Mouse (Mus musculus): ENCODE data around the gene Tmem140. TPM values are rescaled to one million over a fixed set of nuclear protein-coding genes. Genes with fewer than 3 reads are reported as not detected.

Gene Tmem140
- polyA plus RNA-seq, 1 experiment, result 12.0 TPM

DNA sequence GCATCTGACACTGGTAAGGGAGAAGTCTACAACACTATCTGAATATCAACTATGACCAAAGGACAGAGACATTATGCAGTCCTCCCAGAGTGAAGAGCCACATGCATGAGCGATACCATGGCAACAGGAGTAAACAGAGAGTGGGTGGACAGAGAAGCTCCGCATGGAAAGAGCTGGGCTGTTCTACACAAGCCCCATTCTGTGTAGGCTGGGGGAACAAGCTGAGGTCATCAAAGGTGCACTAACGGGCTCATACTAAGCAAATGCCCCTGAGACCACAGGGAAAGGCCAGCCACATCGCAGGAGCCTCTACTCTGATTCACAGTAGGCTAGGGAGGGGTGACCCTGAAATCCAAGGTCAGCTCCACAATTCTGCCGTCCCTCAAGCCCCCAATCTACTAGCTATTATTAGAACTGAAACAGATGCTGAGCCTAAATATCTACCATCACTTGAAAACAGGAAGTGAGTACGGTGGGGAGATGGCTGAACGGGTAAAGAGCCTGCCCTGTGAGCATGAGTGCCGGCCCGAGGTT is 39.0 kb downstream of the Tmem140 start:
- peaks cover 10% of the 10 kb centered on the region for H3K36me3 ChIP-seq (ENCODE audit: control insufficient read depth, insufficient read depth)
- no peak overlapping the region for H3ac ChIP-seq (ENCODE audit: control insufficient read depth, insufficient read length)
- no peaks in the 10 kb centered on the region for H3K27me3 ChIP-seq (ENCODE audit: control insufficient read depth, insufficient read depth, insufficient read length)
- H3K4me2 ChIP-seq (ENCODE audit: low read depth), result no peak overlapping the region
- TF ChIP-seq CEBPB (IDR thresholded peaks at IDR 0.05; ENCODE audit: insufficient read depth, poor library complexity, severe bottlenecking) (no peak), USF1 (IDR thresholded peaks at IDR 0.05; ENCODE audit: low read depth) (no peak), MAX (IDR thresholded peaks at IDR 0.05; ENCODE audit: low read depth) (no peak), REST (IDR thresholded peaks at IDR 0.05; ENCODE audit: insufficient read depth, insufficient read length) (no peak), MYOG (IDR thresholded peaks at IDR 0.05; ENCODE audit: control insufficient read depth in 1 of 3, insufficient read depth in 1 of 3, insufficient read length in 2 of 3, low read depth in 2 of 3) (no peak)
- no peak overlapping the region for H3K4me3 ChIP-seq
- no peaks in the 10 kb centered on the region for H3K79me2 ChIP-seq (ENCODE audit: control insufficient read depth, insufficient read depth)

DNA sequence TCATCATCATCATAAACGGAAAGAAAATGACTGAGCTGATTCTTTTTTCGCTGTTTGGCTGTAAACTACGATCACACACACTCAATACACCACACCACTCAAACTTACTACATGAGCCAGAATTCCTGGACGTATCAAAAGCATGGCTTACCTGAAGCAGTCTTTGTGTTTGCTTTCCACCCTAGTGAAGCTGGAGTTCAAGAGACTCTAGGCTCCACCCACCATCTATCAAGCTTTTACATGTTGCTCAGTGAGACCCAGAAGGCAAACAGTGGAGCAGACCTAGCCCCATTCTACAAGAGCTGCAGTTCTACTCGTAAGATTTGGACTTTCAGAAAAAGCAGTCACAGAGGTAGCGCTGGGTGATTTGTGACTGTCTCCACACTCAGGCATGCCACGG is 39.6 kb downstream of the Tmem140 start:
- Histone ChIP-seq H3K27me3 (ENCODE audit: control insufficient read depth, insufficient read depth, insufficient read length) (no peaks in the 10 kb centered on the region), H3ac (ENCODE audit: control insufficient read depth, insufficient read length) (no peak overlapping the region), H3K4me2 (ENCODE audit: low read depth) (no peak overlapping the region), H3K36me3 (ENCODE audit: control insufficient read depth, insufficient read depth) (peaks cover 10% of the 10 kb centered on the region), H3K4me3 (no peak overlapping the region), H3K79me2 (ENCODE audit: control insufficient read depth, insufficient read depth) (no peaks in the 10 kb centered on the region)
- TF ChIP-seq MAX (IDR thresholded peaks at IDR 0.05; ENCODE audit: low read depth) (no peak), SRF (IDR thresholded peaks at IDR 0.05; ENCODE audit: control insufficient read depth, insufficient read length, low read depth) (no peak), USF1 (IDR thresholded peaks at IDR 0.05; ENCODE audit: low read depth) (no peak), REST (IDR thresholded peaks at IDR 0.05; ENCODE audit: insufficient read depth, insufficient read length) (no peak)

- H3K79me2 ChIP-seq (ENCODE audit: control insufficient read depth, insufficient read depth), result no peaks in the 10 kb centered on the region
- no peaks in the 10 kb centered on the region for H3K27me3 ChIP-seq (ENCODE audit: control insufficient read depth, insufficient read depth, insufficient read length)
- peaks cover 14% of the 10 kb centered on the region for H3K36me3 ChIP-seq (ENCODE audit: control insufficient read depth, insufficient read depth)
- no peak overlapping the region for H3ac ChIP-seq (ENCODE audit: control insufficient read depth, insufficient read length)
- no peak overlapping the region for H3K4me2 ChIP-seq (ENCODE audit: low read depth)
- H3K4me3 ChIP-seq, result no peak overlapping the region
- TF ChIP-seq MYOG (IDR thresholded peaks at IDR 0.05; ENCODE audit: control insufficient read depth in 1 of 3, insufficient read depth in 1 of 3, insufficient read length in 2 of 3, low read depth in 2 of 3), result no peak
- TF ChIP-seq MYOD1 (IDR thresholded peaks at IDR 0.05; ENCODE audit: control insufficient read depth in 1 of 3, insufficient read length in 2 of 3, low read depth in 2 of 3), result no peak
- TF ChIP-seq POLR2A (IDR thresholded peaks at IDR 0.05; ENCODE audit: insufficient read length, low read depth), result no peak
- TF ChIP-seq TCF3 (IDR thresholded peaks at IDR 0.05; ENCODE audit: insufficient read length, low read depth), result no peak
Measured at GRCm38 (mm10) chr6:34903441-34903840, 40.5 kb downstream of the Tmem140 start.

DNA sequence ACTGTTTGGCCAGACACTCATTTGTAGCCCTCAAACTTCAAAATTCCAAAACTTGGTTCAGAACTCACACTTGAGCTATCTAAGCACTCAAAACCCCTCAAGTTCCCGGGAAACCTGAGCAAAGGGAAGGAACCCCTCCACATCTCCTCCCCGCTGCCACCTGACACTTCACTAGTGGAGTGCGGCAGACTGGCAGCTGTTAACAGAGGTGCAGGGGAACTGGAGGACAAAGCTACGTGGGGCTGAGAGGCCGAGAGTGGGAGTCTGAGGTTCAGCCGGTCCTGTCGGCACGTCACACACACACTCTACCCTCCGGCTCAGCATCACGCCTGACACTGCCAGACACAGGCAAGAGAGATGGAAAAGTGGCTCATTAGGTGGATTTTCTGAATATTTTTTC is 40.9 kb downstream of the Tmem140 start:
- H3K4me3 ChIP-seq, result no peak overlapping the region
- no peaks in the 10 kb centered on the region for H3K79me2 ChIP-seq (ENCODE audit: control insufficient read depth, insufficient read depth)
- H3ac ChIP-seq (ENCODE audit: control insufficient read depth, insufficient read length), result no peak overlapping the region
- no peaks in the 10 kb centered on the region for H3K27me3 ChIP-seq (ENCODE audit: control insufficient read depth, insufficient read depth, insufficient read length)
- H3K36me3 ChIP-seq (ENCODE audit: control insufficient read depth, insufficient read depth), result peaks cover 14% of the 10 kb centered on the region
- TF ChIP-seq POLR2AphosphoS2 (IDR thresholded peaks at IDR 0.05; ENCODE audit: insufficient read length, low read depth) (no peak), CEBPB (IDR thresholded peaks at IDR 0.05; ENCODE audit: insufficient read depth, poor library complexity, severe bottlenecking) (no peak), E2F4 (IDR thresholded peaks at IDR 0.05; ENCODE audit: insufficient read depth) (no peak), SRF (IDR thresholded peaks at IDR 0.05; ENCODE audit: control insufficient read depth, insufficient read length, low read depth) (no peak), USF1 (IDR thresholded peaks at IDR 0.05; ENCODE audit: low read depth) (no peak), POLR2A (IDR thresholded peaks at IDR 0.05; ENCODE audit: insufficient read length, low read depth) (no peak), TCF3 (IDR thresholded peaks at IDR 0.05; ENCODE audit: insufficient read length, low read depth) (no peak), REST (IDR thresholded peaks at IDR 0.05; ENCODE audit: insufficient read depth, insufficient read length) (no peak), MYOD1 (IDR thresholded peaks at IDR 0.05; ENCODE audit: control insufficient read depth in 1 of 3, insufficient read length in 2 of 3, low read depth in 2 of 3) (no peak), TCF12 (IDR thresholded peaks at IDR 0.05; ENCODE audit: insufficient read depth, poor library complexity, severe bottlenecking) (no peak), MAX (IDR thresholded peaks at IDR 0.05; ENCODE audit: low read depth) (no peak), MYOG (IDR thresholded peaks at IDR 0.05; ENCODE audit: control insufficient read depth in 1 of 3, insufficient read depth in 1 of 3, insufficient read length in 2 of 3, low read depth in 2 of 3) (no peak)
- H3K4me2 ChIP-seq (ENCODE audit: low read depth), result no peak overlapping the region

GRCm38 (mm10) chr6:34904361-34904760 is 41.4 kb downstream of the Tmem140 start:
- TF ChIP-seq E2F4 (IDR thresholded peaks at IDR 0.05; ENCODE audit: insufficient read depth), result no peak
- Histone ChIP-seq H3ac (ENCODE audit: control insufficient read depth, insufficient read length) (no peak overlapping the region), H3K27me3 (ENCODE audit: control insufficient read depth, insufficient read depth, insufficient read length) (no peaks in the 10 kb centered on the region), H3K79me2 (ENCODE audit: control insufficient read depth, insufficient read depth) (no peaks in the 10 kb centered on the region), H3K36me3 (ENCODE audit: control insufficient read depth, insufficient read depth) (peaks cover 14% of the 10 kb centered on the region), H3K4me2 (ENCODE audit: low read depth) (no peak overlapping the region), H3K4me3 (no peak overlapping the region)

GRCm38 (mm10) chr6:34906125-34906524 is 43.2 kb downstream of the Tmem140 start:
- TF ChIP-seq MYOD1 (IDR thresholded peaks at IDR 0.05; ENCODE audit: control insufficient read depth in 1 of 3, insufficient read length in 2 of 3, low read depth in 2 of 3), result peak in 1 of 3 experiments; percentile 7
- no peak for TF ChIP-seq POLR2AphosphoS2 (IDR thresholded peaks at IDR 0.05; ENCODE audit: insufficient read length, low read depth)
- H3K36me3 ChIP-seq (ENCODE audit: control insufficient read depth, insufficient read depth), result peaks cover 14% of the 10 kb centered on the region

More at GRCm38 (mm10) chr6:34906125-34906524, 43.2 kb downstream of the Tmem140 start:
- no peaks in the 10 kb centered on the region for H3K27me3 ChIP-seq (ENCODE audit: control insufficient read depth, insufficient read depth, insufficient read length)
- H3K4me2 ChIP-seq (ENCODE audit: low read depth), result no peak overlapping the region
- H3K4me3 ChIP-seq, result no peak overlapping the region
- H3ac ChIP-seq (ENCODE audit: control insufficient read depth, insufficient read length), result no peak overlapping the region
- H3K79me2 ChIP-seq (ENCODE audit: control insufficient read depth, insufficient read depth), result peaks cover 7% of the 10 kb centered on the region
